Mouse (Mus musculus): ENCODE measurements around the gene Trabd2b.

DNA sequence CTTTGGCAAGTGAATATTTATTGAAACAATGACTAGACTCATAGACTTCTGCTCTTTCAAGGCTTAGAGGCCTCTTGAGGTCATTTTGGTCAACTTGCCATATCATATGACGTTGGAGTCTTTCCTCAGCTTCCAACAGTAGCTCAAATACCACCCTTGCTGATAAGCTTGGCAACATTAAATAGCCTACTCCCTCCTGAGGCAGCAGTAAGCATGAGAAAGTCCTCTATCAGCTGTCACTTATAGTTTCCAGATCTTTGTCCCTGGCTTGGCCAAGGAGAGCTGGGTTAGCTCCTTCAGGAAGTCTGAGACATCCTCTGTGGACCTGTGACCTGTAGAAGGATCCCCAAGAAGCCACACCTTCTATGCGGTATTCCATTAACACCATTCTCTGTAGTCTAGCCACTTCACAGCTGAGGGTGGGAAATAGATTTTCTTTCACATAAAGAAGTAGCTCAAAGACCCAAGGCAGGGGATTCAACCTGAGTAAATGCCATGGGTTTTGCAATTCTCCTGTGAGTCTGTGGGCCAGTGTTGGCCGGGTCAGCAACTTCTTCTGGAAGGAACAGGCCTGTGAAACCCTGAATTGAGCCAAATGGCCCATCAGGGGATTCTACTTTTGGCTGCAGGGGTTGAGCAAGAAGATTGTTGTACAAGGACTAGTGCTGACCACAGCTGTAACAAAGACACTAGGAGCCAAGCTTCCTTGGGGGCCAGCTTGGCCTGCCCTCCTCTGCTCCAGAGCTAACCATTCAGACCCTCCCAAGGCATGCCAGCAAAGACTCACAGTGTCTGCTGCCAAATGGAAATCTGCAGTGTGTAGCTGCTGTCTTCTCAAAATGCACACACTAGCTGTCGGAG is 127.6 kb downstream of the Trabd2b start:
- TF ChIP-seq MAFK (IDR thresholded peaks at IDR 0.05; ENCODE audit: insufficient read depth, low read depth, low read length) (no peak), HCFC1 (IDR thresholded peaks at IDR 0.05; ENCODE audit: borderline replicate concordance, insufficient read depth, low read length) (no peak), ZNF384 (IDR thresholded peaks at IDR 0.05; ENCODE audit: low read depth, low read length) (no peak)

Measured in ES-E14 (cell line).